Mouse (Mus musculus) B cell, adult 67 days (primary cell): ENCODE data around the gene Gm11236. TPM values are rescaled to one million over a fixed set of nuclear protein-coding genes. Genes with fewer than 3 reads are reported as not detected.

Experiments used
- total RNA-seq, 2 experiments: library from RNA; stranded (reverse); gene quantifications; 4 replicates each; pipeline ENCODE4 v1.2.4; 2023

Gene Gm11236
- not detected for total RNA-seq

DNA sequence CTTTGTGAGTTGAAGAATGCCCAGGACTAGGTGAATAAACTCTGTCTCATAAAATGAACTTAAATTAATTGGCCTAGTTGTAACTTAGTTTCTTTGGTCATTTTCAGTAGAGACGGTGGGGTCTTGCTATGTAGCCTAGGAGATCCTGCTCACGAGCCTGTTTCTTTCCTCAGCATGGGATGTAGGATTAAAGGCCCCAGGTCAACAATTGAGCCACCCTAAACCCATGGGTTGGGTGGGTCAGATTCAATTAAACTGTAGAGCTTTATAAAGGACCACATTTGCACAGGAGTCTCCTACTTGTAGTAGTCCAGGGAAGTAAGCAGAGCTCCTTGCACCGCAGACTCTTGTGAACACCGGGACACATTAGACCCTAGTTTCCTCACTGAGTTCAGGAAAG lies at the start of gene Gm11236:
Gm11236 (plus strand) TSS at position 301 of the 400 bp plus-strand sequence.

DNA sequence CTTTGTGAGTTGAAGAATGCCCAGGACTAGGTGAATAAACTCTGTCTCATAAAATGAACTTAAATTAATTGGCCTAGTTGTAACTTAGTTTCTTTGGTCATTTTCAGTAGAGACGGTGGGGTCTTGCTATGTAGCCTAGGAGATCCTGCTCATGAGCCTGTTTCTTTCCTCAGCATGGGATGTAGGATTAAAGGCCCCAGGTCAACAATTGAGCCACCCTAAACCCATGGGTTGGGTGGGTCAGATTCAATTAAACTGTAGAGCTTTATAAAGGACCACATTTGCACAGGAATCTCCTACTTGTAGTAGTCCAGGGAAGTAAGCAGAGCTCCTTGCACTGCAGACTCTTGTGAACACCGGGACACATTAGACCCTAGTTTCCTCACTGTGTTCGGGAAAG lies 30.3 kb upstream of the Gm11236 start, which contains the start of gene Gm11238:
Gm11238 (plus strand) TSS at position 301 of the 400 bp plus-strand sequence.

DNA sequence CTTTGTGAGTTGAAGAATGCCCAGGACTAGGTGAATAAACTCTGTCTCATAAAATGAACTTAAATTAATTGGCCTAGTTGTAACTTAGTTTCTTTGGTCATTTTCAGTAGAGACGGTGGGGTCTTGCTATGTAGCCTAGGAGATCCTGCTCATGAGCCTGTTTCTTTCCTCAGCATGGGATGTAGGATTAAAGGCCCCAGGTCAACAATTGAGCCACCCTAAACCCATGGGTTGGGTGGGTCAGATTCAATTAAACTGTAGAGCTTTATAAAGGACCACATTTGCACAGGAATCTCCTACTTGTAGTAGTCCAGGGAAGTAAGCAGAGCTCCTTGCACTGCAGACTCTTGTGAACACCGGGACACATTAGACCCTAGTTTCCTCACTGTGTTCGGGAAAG lies 15.2 kb upstream of the Gm11236 start, which contains the start of gene Gm11237:
Gm11237 (plus strand) TSS at position 301 of the 400 bp plus-strand sequence.

DNA sequence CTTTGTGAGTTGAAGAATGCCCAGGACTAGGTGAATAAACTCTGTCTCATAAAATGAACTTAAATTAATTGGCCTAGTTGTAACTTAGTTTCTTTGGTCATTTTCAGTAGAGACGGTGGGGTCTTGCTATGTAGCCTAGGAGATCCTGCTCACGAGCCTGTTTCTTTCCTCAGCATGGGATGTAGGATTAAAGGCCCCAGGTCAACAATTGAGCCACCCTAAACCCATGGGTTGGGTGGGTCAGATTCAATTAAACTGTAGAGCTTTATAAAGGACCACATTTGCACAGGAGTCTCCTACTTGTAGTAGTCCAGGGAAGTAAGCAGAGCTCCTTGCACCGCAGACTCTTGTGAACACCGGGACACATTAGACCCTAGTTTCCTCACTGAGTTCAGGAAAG lies 30.1 kb downstream of the Gm11236 start, which contains the start of gene Gm11239:
Gm11239 (plus strand) TSS at position 301 of the 400 bp plus-strand sequence.

DNA sequence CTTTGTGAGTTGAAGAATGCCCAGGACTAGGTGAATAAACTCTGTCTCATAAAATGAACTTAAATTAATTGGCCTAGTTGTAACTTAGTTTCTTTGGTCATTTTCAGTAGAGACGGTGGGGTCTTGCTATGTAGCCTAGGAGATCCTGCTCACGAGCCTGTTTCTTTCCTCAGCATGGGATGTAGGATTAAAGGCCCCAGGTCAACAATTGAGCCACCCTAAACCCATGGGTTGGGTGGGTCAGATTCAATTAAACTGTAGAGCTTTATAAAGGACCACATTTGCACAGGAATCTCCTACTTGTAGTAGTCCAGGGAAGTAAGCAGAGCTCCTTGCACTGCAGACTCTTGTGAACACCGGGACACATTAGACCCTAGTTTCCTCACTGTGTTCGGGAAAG lies 45.3 kb downstream of the Gm11236 start, which contains the start of gene Gm428:
Gm428 (plus strand) TSS at position 301 of the 400 bp plus-strand sequence.

Other genes starting within 250 kb of the Gm11236 start
- gene Gm11487, start 233.0 kb upstream of the Gm11236 start, total RNA-seq = not detected
- gene Gm11238, start 30.2 kb upstream of the Gm11236 start, total RNA-seq = not detected
- gene Gm11237, start 15.1 kb upstream of the Gm11236 start, total RNA-seq = not detected
- not detected for gene Gm11239, start 30.2 kb downstream of the Gm11236 start, total RNA-seq
- gene Gm428, start 45.4 kb downstream of the Gm11236 start, total RNA-seq = not detected
- not detected for gene Rasef, start 152.9 kb downstream of the Gm11236 start, total RNA-seq
- not detected for gene Gm11758, start 238.1 kb downstream of the Gm11236 start, total RNA-seq